Mouse (Mus musculus): ENCODE measurements around the gene Prdm4.

DNA sequence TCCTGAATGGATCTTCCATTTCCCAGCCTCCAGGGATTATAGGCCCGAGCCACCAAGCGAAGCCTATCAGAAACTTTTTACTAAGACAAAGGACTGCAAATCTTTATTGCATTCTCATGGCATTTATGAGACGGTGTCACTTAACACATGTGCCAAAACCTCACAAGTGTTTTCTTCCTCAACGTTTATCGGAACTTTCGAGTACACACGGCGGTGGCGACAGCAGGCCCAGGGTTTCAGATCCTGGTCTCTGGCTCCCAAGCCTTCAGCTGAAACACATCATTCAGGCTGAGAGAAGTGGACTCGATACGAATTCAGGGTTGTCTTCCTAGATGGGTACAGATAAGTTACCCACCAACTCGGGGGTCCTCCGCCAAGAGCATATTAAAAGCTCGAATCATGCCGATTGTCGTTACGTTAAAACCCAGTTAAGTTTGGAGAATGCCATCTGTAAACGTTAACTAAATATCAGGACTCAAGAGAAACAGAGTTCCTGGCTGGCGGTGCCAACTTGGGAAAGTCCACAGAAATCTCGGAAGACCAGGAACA is 40.0 kb upstream of the Prdm4 start:
- no peak for TF ChIP-seq POLR2A (IDR thresholded peaks at IDR 0.05; ENCODE audit: low read depth, low read length)
- no peak for TF ChIP-seq ETS1 (conservative IDR thresholded peaks at IDR 0.05; ENCODE audit: low read depth, low read length)
- no peak for TF ChIP-seq EP300 (IDR thresholded peaks at IDR 0.05; ENCODE audit: low read length)
- no peak for TF ChIP-seq E2F4 (IDR thresholded peaks at IDR 0.05; ENCODE audit: insufficient replicate concordance, low read depth, low read length)
- TF ChIP-seq SIN3A (IDR thresholded peaks at IDR 0.05; ENCODE audit: low read length): no peak
- no peak for TF ChIP-seq ELF1 (IDR thresholded peaks at IDR 0.05; ENCODE audit: low read depth, low read length)
- TF ChIP-seq MEF2A (IDR thresholded peaks at IDR 0.05; ENCODE audit: borderline replicate concordance, low read depth, low read length): no peak
- TF ChIP-seq ZMIZ1 (IDR thresholded peaks at IDR 0.05; ENCODE audit: low read depth, low read length): no peak
- TF ChIP-seq MAZ (IDR thresholded peaks at IDR 0.05; ENCODE audit: low read depth, low read length): no peak
- TF ChIP-seq CTCF (conservative IDR thresholded peaks at IDR 0.05 in 1 of 2, IDR thresholded peaks at IDR 0.05 in 1 of 2; ENCODE audit: low read depth in 2 of 2, low read length in 2 of 2): no peak
- no peak for TF ChIP-seq USF2 (conservative IDR thresholded peaks at IDR 0.05; ENCODE audit: low read depth, low read length)
- no peak for TF ChIP-seq GABPA (IDR thresholded peaks at IDR 0.05; ENCODE audit: insufficient replicate concordance, low read depth, low read length)
